Mouse (Mus musculus) C2C12 (cell line): ENCODE data around the gene Trim24. TPM values are rescaled to one million over a fixed set of nuclear protein-coding genes. Genes with fewer than 3 reads are reported as not detected.

Experiments used
- H3K27me3 ChIP-seq: one replicate; pipeline ENCODE4 v1.6.1; 2011; ENCODE audit not compliant: control insufficient read depth, insufficient read depth, insufficient read length
- H3K36me3 ChIP-seq: one replicate; pipeline ENCODE4 v1.6.1; 2011; ENCODE audit not compliant: control insufficient read depth, insufficient read depth
- H3K4me3 ChIP-seq: one replicate; pipeline ENCODE4 v1.5.1; 2011; ENCODE audit warnings: mild to moderate bottlenecking, control low read depth; ENCODE audit not compliant: poor library complexity, insufficient read depth, severe bottlenecking
- H3K79me2 ChIP-seq: one replicate; pipeline ENCODE4 v1.6.1; 2011; ENCODE audit not compliant: control insufficient read depth, insufficient read depth
- H3K79me3 ChIP-seq: one replicate; pipeline ENCODE4 v1.6.1; 2011; ENCODE audit warnings: low read depth, control low read depth
- H3ac ChIP-seq: one replicate; pipeline ENCODE3; 2011; ENCODE audit warnings: low read depth; ENCODE audit not compliant: control insufficient read depth, insufficient read length
- CEBPB ChIP-seq: IDR thresholded peaks from one replicate; pipeline ENCODE4 v1.6.1; 2011; ENCODE audit warnings: low read depth, mild to moderate bottlenecking, control low read depth, moderate library complexity
- CTCF ChIP-seq: IDR thresholded peaks from one replicate; pipeline ENCODE4 v1.5.1; 2011; ENCODE audit not compliant: control insufficient read depth, insufficient read depth, insufficient read length
- FOSL1 ChIP-seq: IDR thresholded peaks from one replicate; pipeline ENCODE4 v1.8.0; 2011; ENCODE audit warnings: mild to moderate bottlenecking, low read length; ENCODE audit not compliant: poor library complexity, insufficient read depth, severe bottlenecking
- MAX ChIP-seq: IDR thresholded peaks from one replicate; pipeline ENCODE4 v1.6.1; 2011; ENCODE audit warnings: mild to moderate bottlenecking, control low read depth
- MYOG ChIP-seq: IDR thresholded peaks from one replicate; pipeline ENCODE4 v1.6.1; 2011; ENCODE audit not compliant: control insufficient read depth, insufficient read length; ENCODE audit errors: extremely low read depth
- USF1 ChIP-seq: IDR thresholded peaks from one replicate; pipeline ENCODE4 v1.6.1; 2011; ENCODE audit warnings: low read depth, mild to moderate bottlenecking, control low read depth, moderate library complexity
- polyA plus RNA-seq: library from polyadenylated mRNA; unstranded; fragments of >200 nt; fragmentation: generic; extraction: Trizol; gene quantifications from one replicate; pipeline ENCODE4 v1.2.1, GENCODE M21; 2012; ENCODE audit warnings: missing spikeins

Trim24 gene
- polyA plus RNA-seq, 1 experiment, result 7.1 TPM

- no peak overlapping the region for H3K4me3 ChIP-seq
- TF ChIP-seq CTCF (no peak), USF1 (no peak), CEBPB (no peak), MAX (no peak), MYOG (no peak), FOSL1 (no peak)
- H3K36me3 ChIP-seq, result no peaks in the 10 kb centered on the region
- no peaks in the 10 kb centered on the region for H3K27me3 ChIP-seq
- no peaks in the 10 kb centered on the region for H3K79me2 ChIP-seq
- no peaks in the 10 kb centered on the region for H3K79me3 ChIP-seq
- no peak overlapping the region for H3ac ChIP-seq
Observed at GRCm38 (mm10) chr6:38012829-38013228, 142.2 kb downstream of the Trim24 start.

Other genes starting within 250 kb of the Trim24 start
- gene Svopl, start 176.2 kb downstream of the Trim24 start, polyA plus RNA-seq, result 0.02 TPM
- gene Tmem213, start 238.4 kb downstream of the Trim24 start, polyA plus RNA-seq, result not detected